Mouse (Mus musculus): ENCODE results near the gene Ube2z.
A peak's percentile ranks its signal among the peaks of the same experiment; 100 is the strongest.

The Ube2z gene

DNA sequence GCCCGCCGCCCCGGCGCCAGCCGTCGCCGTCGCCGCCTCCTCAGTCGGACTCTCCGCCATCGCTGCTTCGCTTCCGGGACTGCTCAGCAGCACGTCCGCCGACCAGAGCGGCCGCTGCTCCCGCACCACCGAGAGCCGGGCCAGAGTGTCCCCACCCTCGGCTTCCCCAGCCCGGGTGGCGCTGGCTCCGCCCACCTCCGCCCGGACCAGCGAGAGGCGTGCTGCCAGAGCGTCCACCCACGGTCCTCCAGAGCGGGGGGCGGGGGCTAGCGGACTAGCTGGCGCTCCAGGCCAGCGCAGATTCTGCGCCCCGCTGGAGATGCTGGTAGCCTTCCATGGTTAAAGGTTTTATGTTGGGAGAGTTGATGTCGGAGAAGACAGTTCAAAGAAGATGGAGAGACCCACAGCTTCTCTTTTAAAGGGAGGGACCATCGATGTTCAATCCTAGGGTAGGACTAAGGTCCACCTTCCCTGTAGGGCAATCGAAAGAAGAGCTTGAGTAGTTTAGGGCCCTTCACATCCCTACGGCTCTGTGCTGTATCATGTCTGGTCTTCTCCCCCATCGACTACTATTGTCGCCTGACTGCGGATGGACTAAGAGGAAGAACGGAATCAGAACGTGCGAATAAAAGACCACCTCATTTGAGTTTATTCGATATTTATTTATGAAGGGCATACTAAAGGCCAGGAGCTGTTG, at the start of gene Ube2z:
TSS of gene Ube2z (minus strand) at position 174 of the 697 bp plus-strand sequence.
- peak; percentile 96 for DNase-seq (ENCODE audit: low read depth, low spot score)

DNA sequence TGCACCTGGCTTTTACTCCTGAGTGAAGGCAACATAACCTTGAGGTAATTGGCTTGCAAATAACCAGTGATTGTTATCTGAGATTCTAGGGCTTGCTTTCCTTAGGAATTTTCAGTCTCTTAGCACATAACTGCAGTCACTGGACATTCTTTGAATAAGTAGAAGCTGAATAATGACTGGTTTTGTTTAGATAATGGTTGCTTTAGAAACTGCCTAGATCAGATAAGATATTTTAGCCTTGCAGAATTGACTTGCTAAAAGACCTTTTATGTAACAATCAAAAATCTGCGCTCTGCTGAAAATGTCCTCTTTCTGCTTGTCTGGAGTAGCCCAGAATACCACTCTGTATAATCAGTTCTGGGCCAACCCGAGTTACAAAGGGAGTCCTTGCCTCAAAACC, 48.9 kb upstream of the Ube2z start:
- DNase-seq (ENCODE audit: low read depth, low spot score), result peak; percentile 88

DNA sequence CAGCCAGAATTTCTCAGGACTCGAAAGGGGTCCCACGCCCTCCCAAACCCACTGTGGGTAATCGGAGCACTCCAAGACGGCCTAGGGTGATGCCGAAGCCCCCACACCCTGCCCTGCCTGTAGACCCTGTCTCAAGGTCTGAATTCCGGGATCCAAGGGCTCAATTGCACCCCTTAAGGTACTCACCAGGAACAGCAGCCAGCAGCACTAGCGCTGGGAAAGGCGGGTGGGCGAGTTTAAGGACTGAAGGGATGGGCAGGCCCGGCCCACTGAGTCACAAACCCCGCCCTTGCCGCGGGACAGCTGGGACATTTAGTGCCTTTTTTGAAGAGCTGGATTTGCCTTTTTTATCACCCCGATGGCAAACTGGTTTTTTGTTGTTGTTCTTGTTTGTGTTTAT, 46.6 kb upstream of the Ube2z start, which contains the start of gene Calcoco2:
TSS of gene Calcoco2 (minus strand) at position 214 of the 400 bp plus-strand sequence.
- peak; percentile 96 for DNase-seq (ENCODE audit: low read depth, low spot score)

DNA sequence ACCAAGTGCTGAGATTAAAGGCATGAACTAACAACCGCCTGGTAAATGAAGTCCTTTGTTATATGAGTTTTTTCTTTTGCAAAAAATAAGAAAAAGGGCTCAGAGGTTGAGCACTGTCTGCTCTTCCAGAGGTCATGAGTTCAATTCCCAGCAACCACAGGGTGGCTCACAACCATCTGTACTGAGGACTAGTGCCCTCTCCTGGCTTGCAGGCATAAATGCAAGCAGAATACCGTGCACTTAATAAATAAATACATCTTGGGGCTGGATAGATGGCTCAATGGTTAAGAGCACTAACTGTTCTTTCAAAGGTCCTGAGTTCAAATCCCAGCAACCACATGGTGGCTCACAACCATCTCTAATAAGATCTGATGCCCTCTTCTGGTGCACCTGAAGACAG, 45.8 kb upstream of the Ube2z start:
- peak; percentile 79 for DNase-seq (ENCODE audit: low read depth, low spot score)

DNA sequence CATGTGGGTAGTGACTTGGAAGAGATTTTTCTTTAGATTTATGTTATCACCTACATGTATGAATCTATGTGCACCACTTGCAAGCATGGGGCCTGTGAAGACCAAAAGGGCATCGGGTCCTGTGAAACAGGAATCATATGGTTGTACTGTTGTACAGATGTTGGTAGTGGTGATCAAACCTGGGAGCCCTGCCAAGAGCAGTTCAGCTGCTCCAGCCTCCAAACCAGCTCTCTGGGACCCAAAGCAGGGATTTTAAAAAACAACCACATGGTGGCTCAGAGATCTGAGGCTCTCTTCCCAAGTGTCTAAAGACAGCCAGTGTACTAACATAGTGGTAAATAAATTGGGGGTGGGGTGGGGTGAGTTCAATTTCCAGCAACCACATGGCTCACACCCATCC, 43.2 kb upstream of the Ube2z start:
- DNase-seq (ENCODE audit: low read depth, low spot score), result no peak

DNA sequence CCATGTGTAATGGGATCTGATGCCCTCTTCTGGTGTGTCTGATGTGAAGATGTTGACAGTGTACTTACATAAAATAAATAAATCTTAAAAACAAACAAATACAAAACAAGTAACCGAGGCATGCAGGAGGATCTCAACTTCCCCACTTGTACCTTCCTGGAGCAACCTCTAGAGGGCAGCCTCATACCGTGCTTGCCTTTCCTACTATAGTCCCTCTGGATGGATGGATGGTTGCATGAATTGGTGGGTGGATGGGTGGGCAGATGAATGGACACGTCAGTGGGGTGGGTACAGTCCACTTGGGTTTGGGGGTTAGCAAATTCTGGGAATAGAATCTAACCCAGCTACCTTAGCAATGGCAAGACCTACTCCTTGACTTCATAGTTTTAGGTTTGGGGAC, 28.2 kb upstream of the Ube2z start:
- DNase-seq (ENCODE audit: low read depth, low spot score), result peak; percentile 70

DNA sequence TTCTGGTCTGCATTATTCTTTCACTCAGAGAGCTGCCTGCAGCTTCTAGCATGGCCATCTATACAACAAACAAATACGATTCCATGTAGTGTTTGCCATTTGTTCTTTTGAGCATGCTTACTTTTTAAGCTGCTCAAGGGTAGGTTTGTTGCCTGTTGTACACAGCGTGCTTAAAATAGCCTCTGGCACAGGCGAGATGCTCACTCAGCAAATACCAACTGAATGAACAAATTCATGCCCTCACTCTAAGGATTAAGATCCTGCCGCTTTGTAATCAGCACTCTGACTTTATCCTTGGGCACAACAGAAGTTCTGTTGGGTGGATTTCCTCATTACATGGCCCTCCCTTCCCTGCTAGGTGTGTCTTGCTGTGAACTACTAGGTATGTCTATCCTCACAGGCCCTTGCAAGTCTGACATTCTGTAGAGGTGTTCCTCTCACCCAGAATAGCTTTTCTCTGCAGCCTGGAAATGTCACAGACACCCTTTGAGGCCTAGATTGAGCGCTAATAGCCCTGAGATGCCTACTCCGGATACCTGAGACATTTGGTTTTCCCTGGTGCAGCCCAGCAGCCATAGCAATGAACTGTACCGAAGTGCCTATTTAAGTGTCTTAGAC, 27.6 kb upstream of the Ube2z start:
- DNase-seq (ENCODE audit: low read depth, low spot score), result no peak

DNA sequence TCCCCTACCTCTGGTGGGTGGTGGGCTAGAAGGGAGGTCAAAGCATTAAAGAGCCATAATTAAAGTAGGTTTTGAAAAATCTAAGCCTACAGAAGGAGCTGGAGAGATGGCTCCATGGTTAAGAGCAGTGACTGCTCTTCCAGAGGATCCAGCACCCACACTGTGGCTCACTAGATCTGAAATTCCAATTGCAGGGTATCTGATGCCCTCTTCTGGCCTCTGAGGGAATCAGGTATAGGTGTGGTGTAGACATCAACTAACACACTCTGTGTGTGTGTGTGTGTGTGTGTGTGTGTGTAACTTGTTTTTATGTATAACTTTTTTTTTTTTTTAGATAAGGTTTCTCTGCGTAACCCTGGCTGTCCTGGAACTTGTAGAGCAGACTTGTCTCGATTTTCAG, 25.9 kb upstream of the Ube2z start:
- DNase-seq (ENCODE audit: low read depth, low spot score), result peak; percentile 65

DNA sequence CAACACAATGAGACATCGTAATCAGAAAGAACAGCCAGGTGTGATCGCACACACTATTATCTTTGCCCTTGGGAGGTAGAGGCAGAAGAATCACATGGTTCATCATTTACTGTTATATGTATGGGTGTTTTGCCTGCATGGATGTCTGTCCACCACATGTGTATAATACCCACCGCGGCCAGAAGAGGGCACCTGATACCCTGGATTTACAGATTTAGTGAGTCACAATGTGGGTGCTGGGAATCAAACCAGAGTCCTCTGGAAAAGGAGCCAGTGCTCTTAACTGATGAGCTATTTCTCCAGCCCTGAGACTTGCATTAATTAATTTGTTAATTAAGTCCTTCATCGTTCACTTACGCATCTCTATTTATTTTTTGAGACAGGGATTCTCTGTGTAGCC, 22.8 kb upstream of the Ube2z start:
- peak; percentile 59 for DNase-seq (ENCODE audit: low read depth, low spot score)

DNA sequence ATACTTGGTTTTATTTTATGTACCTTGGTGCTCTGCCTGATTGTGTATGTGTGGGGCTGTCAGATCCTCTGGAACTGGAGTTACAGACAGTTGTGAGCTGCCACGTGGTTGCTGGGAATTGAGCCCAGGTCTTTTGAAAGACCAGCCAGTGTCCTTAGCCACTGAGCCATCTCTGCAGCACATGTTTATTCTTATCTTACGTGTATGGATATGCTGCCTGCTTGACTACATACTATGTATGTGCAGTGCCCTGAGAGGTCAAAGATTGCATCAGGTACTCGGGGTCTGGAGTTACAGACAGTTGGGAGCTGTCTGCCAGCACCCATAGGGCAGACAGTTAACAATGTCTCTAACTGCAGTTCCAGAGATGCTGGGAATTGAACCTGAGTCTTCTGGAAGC, 17.5 kb upstream of the Ube2z start:
- DNase-seq (ENCODE audit: low read depth, low spot score), result no peak

DNA sequence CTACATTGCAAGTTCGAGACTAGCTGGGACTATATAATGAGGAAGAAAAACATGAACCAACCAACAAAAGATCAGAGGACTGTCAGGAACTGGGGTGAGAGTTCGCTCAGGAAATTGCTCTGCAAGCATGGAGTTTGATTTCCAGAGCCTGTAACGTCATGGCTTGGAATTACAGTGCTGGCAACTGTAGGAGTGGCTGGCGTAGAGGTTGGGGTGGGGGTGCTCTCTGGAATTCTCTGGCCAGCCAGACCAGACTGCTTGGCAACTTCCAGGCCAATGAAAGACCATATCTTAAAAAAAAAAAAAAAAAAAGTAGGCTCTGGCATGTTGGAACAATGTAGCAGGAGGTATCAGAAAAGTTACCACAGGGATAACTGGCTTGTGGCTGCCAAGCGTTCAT, 15.5 kb upstream of the Ube2z start:
- peak; percentile 26 for DNase-seq (ENCODE audit: low read depth, low spot score)

DNA sequence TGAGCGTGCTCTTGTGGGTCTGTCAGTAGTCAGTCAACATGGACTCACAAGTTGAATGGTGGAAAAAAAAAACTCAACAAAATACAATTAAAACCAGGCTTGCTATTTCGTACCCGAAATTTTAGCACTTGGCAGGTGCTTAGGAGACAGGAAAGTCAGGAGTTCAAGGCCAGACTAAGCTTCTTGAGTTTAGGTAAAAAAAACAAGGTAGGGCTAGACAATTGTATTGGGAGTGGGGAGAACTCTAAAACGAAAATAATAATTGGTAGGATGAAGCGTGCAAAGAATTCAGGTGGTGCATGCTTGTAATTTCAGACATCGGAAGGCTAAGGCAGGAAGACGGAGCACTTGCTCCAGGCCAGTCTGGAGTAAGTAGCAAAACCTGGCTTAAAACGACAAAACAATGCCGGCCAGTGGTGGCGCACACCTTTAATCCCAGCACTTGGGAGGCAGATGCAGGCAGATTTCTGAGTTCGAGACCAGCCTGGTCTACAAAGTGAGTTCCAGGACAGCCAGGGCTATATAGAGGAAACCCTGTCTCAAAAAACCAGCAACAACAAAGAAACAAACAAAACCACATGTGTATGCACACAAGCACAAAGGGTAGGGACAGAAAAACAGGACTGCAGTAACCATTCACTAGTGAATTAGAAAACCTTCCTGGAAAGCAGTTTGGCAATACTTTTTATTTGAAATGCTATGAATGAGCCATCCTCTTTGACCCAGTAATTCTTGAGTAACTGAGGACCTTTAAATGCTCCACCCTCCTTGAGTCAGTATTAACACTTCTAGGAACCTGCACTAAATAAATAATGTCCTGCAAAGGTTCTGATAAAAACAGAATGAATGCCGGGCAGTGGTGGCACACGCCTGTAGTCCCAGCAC, 11.3 kb upstream of the Ube2z start:
- DNase-seq (ENCODE audit: low read depth, low spot score), result no peak

DNA sequence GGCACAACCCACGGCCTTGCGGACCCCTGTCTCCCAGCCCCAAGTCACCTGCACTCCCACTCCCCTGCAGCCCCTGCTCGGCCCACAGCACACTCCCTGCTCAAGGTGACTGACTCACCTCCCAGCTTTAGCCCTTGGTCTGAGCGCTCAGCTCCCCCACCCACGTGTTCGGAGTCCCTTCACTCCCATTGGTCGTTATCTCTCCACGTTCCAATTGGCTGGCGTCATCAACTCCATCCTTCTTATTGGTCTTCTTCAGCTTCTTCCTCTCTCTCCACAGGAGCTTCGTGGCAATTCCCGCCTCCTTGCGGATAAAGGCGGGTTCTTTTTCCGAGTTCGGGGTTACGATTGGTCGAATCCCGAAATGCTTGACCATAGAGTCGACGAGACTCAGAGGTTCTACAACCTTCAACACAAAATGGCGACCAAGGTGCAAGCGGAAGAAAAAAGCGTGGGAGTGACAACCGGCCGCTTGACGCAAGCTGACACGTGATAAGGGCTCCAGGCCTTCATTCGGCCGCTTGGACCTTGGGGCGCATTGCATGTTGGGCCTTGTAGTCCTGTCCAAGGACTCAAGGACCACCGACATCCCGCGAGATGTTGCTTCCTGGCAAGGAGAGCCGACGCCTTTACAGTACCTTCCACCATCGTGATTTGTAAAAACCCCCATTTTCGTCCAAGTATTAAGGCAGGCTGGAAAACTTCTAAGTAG, 10.5 kb upstream of the Ube2z start, which contains the start of gene Atp5g1:
TSS of gene Atp5g1 (minus strand) at position 162 of the 712 bp plus-strand sequence.
- DNase-seq (ENCODE audit: low read depth, low spot score), result peak; percentile 100

DNA sequence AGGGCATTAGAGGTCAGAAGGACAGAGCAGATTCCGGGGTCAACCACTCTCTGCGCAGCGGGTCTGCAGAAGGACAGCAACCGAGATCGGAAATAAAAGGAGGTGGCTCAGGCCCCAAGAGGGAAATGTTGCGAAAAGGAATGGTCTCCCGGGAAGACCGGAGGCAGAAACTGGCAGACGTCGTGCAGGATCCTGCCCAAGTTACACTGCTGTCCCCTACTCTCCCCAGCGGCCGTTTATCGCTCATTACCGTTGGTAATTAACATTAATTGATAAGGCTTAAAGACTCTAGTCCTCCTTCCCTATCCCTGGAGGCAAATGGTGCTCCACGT, 10.0 kb upstream of the Ube2z start:
- no peak for DNase-seq (ENCODE audit: low read depth, low spot score)

DNA sequence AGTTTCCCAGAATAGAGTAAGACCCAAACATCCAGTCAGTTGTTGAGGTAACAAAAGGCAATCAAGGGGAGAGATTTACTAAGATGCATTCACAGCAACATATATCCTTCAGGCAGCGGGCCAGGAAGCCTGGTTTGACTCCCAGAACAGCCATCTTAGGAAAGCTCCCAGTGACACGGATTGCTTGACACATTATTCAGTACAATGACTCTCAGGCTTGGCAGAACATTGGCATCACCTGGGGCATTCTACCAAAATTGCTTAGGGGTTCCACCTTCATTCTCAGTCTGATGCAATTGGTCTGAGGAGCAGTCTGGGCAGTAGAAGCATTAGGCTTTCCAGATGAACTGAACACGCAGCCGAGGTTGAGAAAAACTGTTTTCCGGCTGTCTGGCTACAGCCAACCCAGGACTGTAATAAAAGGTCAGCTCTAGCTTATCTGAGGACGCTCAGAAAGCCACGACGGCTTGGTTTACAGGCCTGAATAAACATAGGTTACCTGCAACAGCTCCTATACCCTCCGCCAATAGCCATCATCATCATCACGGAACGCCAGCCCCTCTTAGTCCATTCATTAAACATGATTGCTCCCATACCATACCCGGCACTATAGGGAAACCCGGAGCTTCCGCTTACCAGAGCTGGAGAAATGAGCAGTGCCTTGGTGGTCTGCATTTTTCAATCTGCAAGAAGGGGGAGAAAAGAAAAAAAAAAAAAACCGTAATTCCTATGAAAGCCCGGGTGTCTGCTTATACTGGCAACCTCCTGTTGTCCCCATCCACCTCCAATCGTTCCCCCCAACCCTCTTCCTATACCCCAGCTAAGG, 9.4 kb upstream of the Ube2z start:
- no peak for DNase-seq (ENCODE audit: low read depth, low spot score)

DNA sequence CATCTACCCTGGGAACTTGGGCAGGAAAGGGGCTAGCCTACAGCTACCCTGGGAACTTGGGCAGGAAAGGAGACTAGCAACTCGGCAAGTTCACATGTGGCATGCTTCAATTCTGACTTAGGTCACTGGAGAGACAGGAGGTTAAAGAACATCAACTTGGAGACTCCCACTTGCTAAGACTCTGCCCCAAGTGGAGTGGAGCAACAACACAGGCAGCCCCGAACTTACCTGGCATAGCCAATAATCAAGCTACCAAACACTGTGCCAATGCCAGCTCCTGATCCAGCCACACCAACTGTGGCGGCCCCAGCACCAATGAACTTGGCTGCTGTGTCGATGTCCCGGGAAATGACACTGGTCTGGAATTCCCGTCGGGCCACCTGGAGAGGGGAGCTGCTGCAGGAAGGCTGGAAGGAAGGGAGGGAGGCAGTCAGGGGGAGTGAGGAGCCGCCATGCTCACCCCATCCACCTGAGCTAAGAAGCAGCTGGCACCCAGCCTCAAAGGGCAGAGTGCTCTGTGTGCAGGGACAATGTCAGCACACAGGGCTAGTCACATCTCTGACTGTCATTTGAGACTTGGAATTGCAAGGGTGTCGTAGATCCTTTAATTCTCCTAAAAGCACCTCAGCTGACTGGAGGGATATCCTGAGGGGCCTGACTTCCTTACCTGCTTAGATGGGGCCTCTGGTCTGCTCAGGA, 8.3 kb upstream of the Ube2z start:
- DNase-seq (ENCODE audit: low read depth, low spot score), result no peak

DNA sequence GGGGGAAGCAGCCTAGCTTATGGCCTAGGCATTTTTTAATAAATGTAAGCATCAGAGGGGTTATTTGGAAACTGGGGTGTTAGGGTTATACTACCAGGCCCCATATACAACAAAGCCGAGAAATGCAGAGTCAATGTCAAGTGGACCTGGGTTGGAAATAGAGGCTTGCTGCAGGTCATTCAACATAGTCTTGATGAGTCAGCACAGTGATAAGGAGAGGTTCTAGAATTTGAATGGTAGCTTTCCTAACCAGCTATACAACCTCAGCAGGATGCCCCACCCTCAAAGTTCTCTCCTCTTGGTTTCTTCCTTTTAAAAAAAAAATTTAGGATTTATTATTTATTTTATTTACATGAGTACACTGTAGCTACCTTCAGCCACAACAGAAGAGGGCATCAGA, 5.8 kb upstream of the Ube2z start:
- DNase-seq (ENCODE audit: low read depth, low spot score), result no peak

DNA sequence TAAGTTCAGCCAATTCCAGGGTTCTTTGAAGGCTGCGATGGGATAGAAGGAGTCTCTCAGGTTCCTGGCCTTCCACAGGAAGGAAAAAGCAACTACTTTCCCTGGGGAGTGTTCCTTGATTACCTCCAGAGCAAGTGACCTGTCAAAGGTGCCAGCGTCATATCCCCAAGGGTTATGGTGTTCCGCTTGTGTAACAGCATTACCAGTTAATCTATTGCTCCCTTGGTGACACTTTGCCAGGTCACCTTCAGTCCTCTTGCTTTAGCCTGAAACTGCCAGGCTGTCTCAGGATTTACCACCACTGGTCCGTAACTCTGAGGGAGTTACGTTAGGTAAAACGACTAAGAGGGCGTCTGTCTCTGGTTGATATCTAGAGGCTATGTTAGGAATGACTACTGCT, 5.2 kb upstream of the Ube2z start:
- DNase-seq (ENCODE audit: low read depth, low spot score), result no peak

DNA sequence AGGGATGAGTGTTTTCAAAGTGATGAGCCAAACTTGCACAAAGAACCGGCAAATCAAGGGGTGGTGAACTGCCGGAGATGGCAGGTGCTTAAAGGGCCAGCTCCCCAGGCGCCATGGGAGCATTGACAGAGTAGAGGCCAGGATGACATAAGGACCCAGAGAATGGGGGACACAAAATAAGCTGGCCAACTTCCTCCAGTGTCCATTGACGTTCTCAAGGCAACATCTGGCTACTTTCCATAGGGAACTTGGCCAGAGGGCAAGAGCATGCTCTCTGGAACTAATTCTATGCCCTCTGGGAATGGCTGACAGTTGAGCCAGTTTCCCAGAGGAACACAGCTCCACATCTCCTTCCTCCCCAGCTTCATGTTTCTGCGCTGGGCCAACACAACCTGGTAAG, 3.0 kb upstream of the Ube2z start:
- no peak for DNase-seq (ENCODE audit: low read depth, low spot score)

DNA sequence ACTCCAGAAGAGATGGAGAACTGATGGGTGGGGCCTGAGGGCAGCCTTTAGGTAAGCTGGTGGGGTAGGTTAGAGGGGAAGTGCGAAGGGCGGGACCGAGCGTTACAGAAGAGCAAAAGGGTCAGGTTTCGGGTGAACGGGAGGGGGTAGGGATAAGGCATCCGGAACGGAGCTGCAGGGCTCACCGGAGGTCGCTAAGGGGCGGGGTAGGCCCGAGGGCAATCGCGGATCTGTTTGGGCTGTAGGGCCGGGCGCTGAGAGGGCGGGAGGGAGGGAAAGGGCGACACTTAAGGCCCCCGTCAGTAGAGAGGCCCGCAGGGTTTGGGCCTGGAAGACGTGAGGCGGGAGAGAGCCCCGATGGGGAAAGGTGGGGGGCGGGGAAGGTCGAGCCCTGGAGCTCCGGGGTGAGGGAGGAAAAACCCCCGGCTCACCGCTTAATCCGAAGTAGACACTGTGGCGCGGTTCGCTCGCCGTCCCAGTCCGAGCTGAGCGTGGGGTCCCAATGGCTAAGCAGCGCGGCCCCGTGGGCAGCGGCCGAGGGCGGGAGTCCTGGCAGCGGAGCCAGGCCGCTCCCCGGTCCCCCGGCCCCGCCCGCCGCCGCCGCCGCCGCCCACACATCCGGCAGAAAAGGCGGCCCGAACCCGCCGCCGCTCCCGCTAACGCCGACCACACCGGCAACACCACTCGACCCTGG, 520 bp downstream of the Ube2z start:
- DNase-seq (ENCODE audit: low read depth, low spot score), result peak; percentile 91

Data from ZHBTc4 (cell line).